Mouse (Mus musculus): ENCODE data around the gene Slc39a11. TPM values are rescaled to one million over a fixed set of nuclear protein-coding genes. Genes with fewer than 3 reads are reported as not detected.

Slc39a11 gene
- total RNA-seq, 2 experiments from 2014 or later: 6.3 to 7.5 TPM

GRCm38 (mm10) chr11:113556142-113556541 is 93.7 kb downstream of the Slc39a11 start:
- ATAC-seq (replicated peaks; ENCODE audit: low FRiP score, poor library complexity, severe bottlenecking): no peak

- no peak for ATAC-seq (replicated peaks; ENCODE audit: low FRiP score, poor library complexity, severe bottlenecking)
These were observed 95.0 kb downstream of the Slc39a11 start for GRCm38 (mm10) chr11:113554701-113555360.

- no peak for ATAC-seq (replicated peaks; ENCODE audit: low FRiP score, poor library complexity, severe bottlenecking)
These were observed 95.7 kb downstream of the Slc39a11 start for GRCm38 (mm10) chr11:113554194-113554593.

GRCm38 (mm10) chr11:113553605-113554004 is 96.3 kb downstream of the Slc39a11 start:
- ATAC-seq (replicated peaks; ENCODE audit: low FRiP score, poor library complexity, severe bottlenecking): no peak

- no peak for ATAC-seq (replicated peaks; ENCODE audit: low FRiP score, poor library complexity, severe bottlenecking)
These were observed 97.3 kb downstream of the Slc39a11 start for GRCm38 (mm10) chr11:113552539-113552938.

GRCm38 (mm10) chr11:113546217-113546877 is 103.5 kb downstream of the Slc39a11 start:
- ATAC-seq (replicated peaks; ENCODE audit: low FRiP score, poor library complexity, severe bottlenecking): no peak

- ATAC-seq (replicated peaks; ENCODE audit: low FRiP score, poor library complexity, severe bottlenecking): no peak
These were observed 105.8 kb downstream of the Slc39a11 start for GRCm38 (mm10) chr11:113544017-113544640.

GRCm38 (mm10) chr11:113541073-113541472 is 108.8 kb downstream of the Slc39a11 start:
- ATAC-seq (replicated peaks; ENCODE audit: low FRiP score, poor library complexity, severe bottlenecking): no peak

GRCm38 (mm10) chr11:113539502-113540209 is 110.2 kb downstream of the Slc39a11 start:
- ATAC-seq (replicated peaks; ENCODE audit: low FRiP score, poor library complexity, severe bottlenecking): no peak

GRCm38 (mm10) chr11:113539079-113539478 is 110.8 kb downstream of the Slc39a11 start:
- ATAC-seq (replicated peaks; ENCODE audit: low FRiP score, poor library complexity, severe bottlenecking): no peak

GRCm38 (mm10) chr11:113538406-113538917 is 111.4 kb downstream of the Slc39a11 start:
- ATAC-seq (replicated peaks; ENCODE audit: low FRiP score, poor library complexity, severe bottlenecking): no peak

GRCm38 (mm10) chr11:113537715-113538114 is 112.2 kb downstream of the Slc39a11 start:
- no peak for ATAC-seq (replicated peaks; ENCODE audit: low FRiP score, poor library complexity, severe bottlenecking)

- no peak for ATAC-seq (replicated peaks; ENCODE audit: low FRiP score, poor library complexity, severe bottlenecking)
These were observed 112.7 kb downstream of the Slc39a11 start for GRCm38 (mm10) chr11:113537199-113537586.

GRCm38 (mm10) chr11:113536308-113537198 is 113.3 kb downstream of the Slc39a11 start:
- ATAC-seq (replicated peaks; ENCODE audit: low FRiP score, poor library complexity, severe bottlenecking): no peak

- ATAC-seq (replicated peaks; ENCODE audit: low FRiP score, poor library complexity, severe bottlenecking): no peak
These were observed 115.5 kb downstream of the Slc39a11 start for GRCm38 (mm10) chr11:113534341-113534740.

GRCm38 (mm10) chr11:113533931-113534330 is 115.9 kb downstream of the Slc39a11 start:
- ATAC-seq (replicated peaks; ENCODE audit: low FRiP score, poor library complexity, severe bottlenecking): no peak

- no peak for ATAC-seq (replicated peaks; ENCODE audit: low FRiP score, poor library complexity, severe bottlenecking)
These were observed 121.5 kb downstream of the Slc39a11 start for GRCm38 (mm10) chr11:113528391-113528790.

- ATAC-seq (replicated peaks; ENCODE audit: low FRiP score, poor library complexity, severe bottlenecking): no peak
These were observed 124.1 kb downstream of the Slc39a11 start for GRCm38 (mm10) chr11:113525731-113526130.

GRCm38 (mm10) chr11:113522726-113523125 is 127.2 kb downstream of the Slc39a11 start:
- ATAC-seq (replicated peaks; ENCODE audit: low FRiP score, poor library complexity, severe bottlenecking): no peak
